Mouse (Mus musculus) myocyte (in vitro differentiated cells): ENCODE data around the gene Ago1.

ENCODE experiments used
- CEBPB ChIP-seq: IDR thresholded peaks from 2 replicates; pipeline ENCODE4 v1.6.1; 2011; ENCODE audit warnings: mild to moderate bottlenecking, moderate library complexity; ENCODE audit not compliant: poor library complexity, insufficient read depth, severe bottlenecking
- E2F4 ChIP-seq: IDR thresholded peaks from one replicate; pipeline ENCODE4 v1.6.1; 2011; ENCODE audit warnings: mild to moderate bottlenecking, control low read depth, moderate library complexity; ENCODE audit not compliant: insufficient read depth
- MAX ChIP-seq: IDR thresholded peaks from one replicate; pipeline ENCODE4 v1.6.1; 2011; ENCODE audit warnings: low read depth, mild to moderate bottlenecking, control low read depth
- MYOG ChIP-seq, 3 experiments: IDR thresholded peaks; one replicate each; pipeline ENCODE4 v1.6.1; 2011; ENCODE audit warnings: control low read depth in 2 of 3, low read depth in 2 of 3, mild to moderate bottlenecking in 2 of 3; ENCODE audit not compliant: insufficient read length in 2 of 3, control insufficient read depth in 1 of 3, insufficient read depth in 1 of 3
- POLR2A ChIP-seq: IDR thresholded peaks from one replicate; pipeline ENCODE4 v1.6.1; 2011; ENCODE audit warnings: low read depth, mild to moderate bottlenecking, control low read depth, moderate library complexity; ENCODE audit not compliant: insufficient read length
- POLR2AphosphoS2 ChIP-seq: IDR thresholded peaks from one replicate; pipeline ENCODE4 v1.6.1; 2011; ENCODE audit warnings: low read depth, control low read depth; ENCODE audit not compliant: insufficient read length

DNA sequence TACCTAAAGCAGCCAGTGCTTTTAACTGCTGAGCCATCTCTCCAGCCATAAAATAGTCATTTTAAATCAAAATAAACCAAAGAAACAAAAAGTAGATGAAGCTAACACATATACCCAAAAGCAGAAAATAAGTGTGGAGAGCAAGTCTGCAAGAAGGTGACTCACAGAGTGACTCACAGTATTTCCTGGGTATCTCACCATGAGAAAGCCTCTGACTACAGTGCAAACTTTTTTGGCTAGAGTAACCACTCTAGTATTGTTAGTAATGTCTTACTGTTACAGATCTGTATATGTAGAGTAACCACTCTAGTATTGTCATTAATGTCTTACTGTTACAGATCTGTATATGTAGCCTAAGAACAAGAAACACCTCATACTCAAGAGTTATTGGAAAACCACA lies 52.7 kb downstream of the Ago1 start:
- TF ChIP-seq E2F4: no peak
- TF ChIP-seq POLR2A: no peak
- TF ChIP-seq MAX: no peak
- TF ChIP-seq MYOG (IDR thresholded peaks at IDR 0.05; ENCODE audit: control insufficient read depth in 1 of 3, insufficient read depth in 1 of 3, insufficient read length in 2 of 3, low read depth in 2 of 3): no peak
- TF ChIP-seq CEBPB: no peak
- no peak for TF ChIP-seq POLR2AphosphoS2
